Mouse (Mus musculus): ENCODE results near the gene Jag2. TPM values are rescaled to one million over a fixed set of nuclear protein-coding genes. Genes with fewer than 3 reads are reported as not detected.

The Jag2 gene
- polyA plus RNA-seq, 1 experiment from 2014 or later, result 13.0 TPM

DNA sequence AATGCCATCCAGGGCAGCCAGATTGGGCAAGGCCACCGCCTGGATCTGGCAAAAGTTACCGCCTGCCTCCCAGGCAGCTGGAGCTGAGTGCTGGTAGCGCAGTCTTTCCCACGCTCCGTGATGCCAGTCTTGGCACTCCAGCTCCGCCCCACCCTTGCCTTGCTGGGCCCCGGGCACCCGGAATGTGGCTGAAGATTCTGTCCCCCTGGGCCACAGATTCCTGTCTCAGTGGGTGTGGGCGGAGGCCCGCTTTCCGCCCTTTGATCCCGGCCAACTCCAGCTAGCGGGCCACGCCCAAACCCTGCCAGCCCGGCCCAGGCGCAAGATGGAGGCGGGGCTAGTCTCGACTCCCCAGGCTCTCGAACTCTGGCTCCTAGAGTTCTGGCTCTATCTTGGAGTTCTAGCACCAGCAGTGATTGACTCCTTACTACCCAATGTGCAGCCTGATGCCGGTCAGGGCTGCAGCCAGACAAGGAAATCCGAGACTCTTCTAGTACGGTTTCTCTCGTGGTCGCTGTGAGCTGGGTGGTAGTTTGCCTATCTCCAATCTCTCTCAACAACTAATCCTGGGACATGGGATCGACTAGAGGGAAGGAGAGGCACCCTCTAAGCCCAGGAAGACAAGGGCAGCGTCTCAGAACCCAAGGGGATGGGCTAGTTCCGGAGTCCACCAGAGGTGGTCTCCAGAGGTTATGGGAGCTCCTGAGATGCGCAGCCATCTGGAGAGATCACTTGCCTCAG, 53.1 kb downstream of the Jag2 start:
- no peak overlapping the region for H3K9ac ChIP-seq
- peak overlapping the region; percentile 36; the same call in 1 of the 2 replicates for H3K27ac ChIP-seq (replicated peaks)
- WGBS, result 4% methylated on average over 28 of the region's 28 CpGs

GRCm38 (mm10) chr12:112875225-112876013, 54.2 kb downstream of the Jag2 start:
- ATAC-seq (ENCODE audit: insufficient number of reproducible peaks, low FRiP score, low TSS enrichment, low read depth), result peak; percentile 52
- Histone ChIP-seq H3K9ac (no peak overlapping the region), H3K4me3 (replicated peaks) (no peak overlapping the region), H3K4me2 (replicated peaks) (0 out of 2 replicates have a peak overlapping the region, but pooled peaks have one; percentile 75), H3K9me3 (replicated peaks) (no peaks in the 10 kb centered on the region), H3K36me3 (no peaks in the 10 kb centered on the region), H3K27me3 (peaks cover 64% of the 10 kb centered on the region), H3K4me1 (peaks cover 64% of the 10 kb centered on the region), H3K27ac (replicated peaks) (0 out of 2 replicates have a peak overlapping the region, but pooled peaks have one; percentile 36)
- 21% methylated on average over 16 of the region's 16 CpGs for WGBS

More for the DNA sequence above, 53.1 kb downstream of the Jag2 start:
- Histone ChIP-seq H3K4me2 (replicated peaks) (peak overlapping the region; percentile 75), H3K36me3 (no peaks in the 10 kb centered on the region), H3K27me3 (peaks cover 64% of the 10 kb centered on the region), H3K9me3 (replicated peaks) (no peaks in the 10 kb centered on the region), H3K4me1 (peaks cover 61% of the 10 kb centered on the region), H3K4me3 (replicated peaks) (peak overlapping the region; percentile 38)
- ATAC-seq (ENCODE audit: insufficient number of reproducible peaks, low FRiP score, low TSS enrichment, low read depth), result 0 out of 2 replicates have a peak, but pooled peaks have one; percentile 16

- Histone ChIP-seq H3K4me3 (replicated peaks) (peak overlapping the region; percentile 23), H3K9me3 (replicated peaks) (no peaks in the 10 kb centered on the region), H3K9ac (no peak overlapping the region), H3K4me1 (peaks cover 69% of the 10 kb centered on the region), H3K27me3 (peaks cover 64% of the 10 kb centered on the region), H3K27ac (replicated peaks) (no peak overlapping the region), H3K4me2 (replicated peaks) (peak overlapping the region; percentile 38), H3K36me3 (no peaks in the 10 kb centered on the region)
- 12% methylated on average over 22 of the region's 22 CpGs for WGBS
- ATAC-seq (ENCODE audit: insufficient number of reproducible peaks, low FRiP score, low TSS enrichment, low read depth), result no peak
Observed at GRCm38 (mm10) chr12:112874199-112874598, 55.4 kb downstream of the Jag2 start.

DNA sequence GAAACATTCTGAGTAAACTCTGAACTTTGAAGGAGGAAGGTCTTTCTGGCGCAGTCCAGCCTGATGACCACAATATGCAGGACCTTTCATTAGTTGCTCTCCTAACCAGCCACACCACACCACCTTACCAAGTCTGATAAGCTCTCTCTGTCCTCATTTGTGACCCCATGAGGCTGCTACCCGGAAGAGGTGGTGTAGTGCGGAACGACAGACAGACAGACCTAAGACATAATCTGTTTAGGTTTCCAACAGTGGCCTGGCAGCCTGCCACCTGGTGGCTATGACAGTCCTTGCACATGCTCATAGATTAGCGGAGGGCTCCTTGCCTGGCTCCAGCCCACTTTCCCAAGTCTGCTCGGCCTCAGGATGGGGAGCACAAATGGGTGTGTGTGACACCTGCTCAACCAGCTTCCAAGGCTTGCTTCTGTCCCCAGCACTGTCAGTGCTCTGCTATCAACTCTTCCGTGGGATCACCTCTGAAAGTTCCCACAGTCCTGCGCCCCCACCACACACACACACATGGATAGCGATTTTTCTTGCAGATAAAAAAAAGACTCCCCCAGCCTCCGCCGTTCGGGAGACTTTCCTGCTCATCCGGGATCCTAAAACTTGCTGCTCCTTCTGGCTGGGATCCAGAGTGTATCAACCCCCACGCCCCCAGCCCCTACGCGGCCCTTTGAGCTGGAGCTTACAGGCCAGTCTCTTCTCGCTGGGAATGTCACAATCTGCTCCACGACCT, 56.0 kb downstream of the Jag2 start:
- 21% methylated on average over 18 of the region's 18 CpGs for WGBS
- H3K9ac ChIP-seq, result no peak overlapping the region
- peaks cover 63% of the 10 kb centered on the region for H3K27me3 ChIP-seq
- peaks cover 66% of the 10 kb centered on the region for H3K4me1 ChIP-seq
- H3K27ac ChIP-seq (replicated peaks), result no peak overlapping the region
- no peaks in the 10 kb centered on the region for H3K36me3 ChIP-seq
- no peak for ATAC-seq (ENCODE audit: insufficient number of reproducible peaks, low FRiP score, low TSS enrichment, low read depth)
- H3K4me2 ChIP-seq (replicated peaks), result peak overlapping the region; percentile 38
- peak overlapping the region; percentile 23 for H3K4me3 ChIP-seq (replicated peaks)
- no peaks in the 10 kb centered on the region for H3K9me3 ChIP-seq (replicated peaks)

DNA sequence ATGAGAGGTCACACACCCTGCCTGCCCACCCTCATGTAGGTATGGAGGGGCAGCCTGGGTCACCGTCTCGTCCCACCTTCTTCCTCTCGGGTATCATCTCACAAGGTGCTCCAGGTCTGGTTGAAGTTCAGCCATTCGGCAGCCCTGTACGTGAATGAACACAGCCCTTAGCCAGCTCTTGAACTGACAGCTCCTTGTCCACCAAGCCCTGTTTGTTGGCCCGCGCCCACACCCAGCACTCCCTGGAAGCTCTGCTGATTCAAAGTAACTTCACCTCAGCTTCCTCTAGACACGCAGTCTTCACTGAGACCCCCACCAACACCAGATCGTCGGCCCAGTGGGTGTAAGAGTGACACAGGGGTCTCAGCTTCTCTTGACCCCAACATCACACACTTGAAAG, 56.6 kb downstream of the Jag2 start:
- Histone ChIP-seq H3K4me1 (peaks cover 60% of the 10 kb centered on the region), H3K9me3 (replicated peaks) (no peaks in the 10 kb centered on the region), H3K36me3 (no peaks in the 10 kb centered on the region), H3K9ac (no peak overlapping the region), H3K4me3 (replicated peaks) (no peak overlapping the region), H3K4me2 (replicated peaks) (no peak overlapping the region), H3K27me3 (peaks cover 57% of the 10 kb centered on the region), H3K27ac (replicated peaks) (no peak overlapping the region)
- 82% methylated on average over 10 of the region's 10 CpGs for WGBS
- no peak for ATAC-seq (ENCODE audit: insufficient number of reproducible peaks, low FRiP score, low TSS enrichment, low read depth)

DNA sequence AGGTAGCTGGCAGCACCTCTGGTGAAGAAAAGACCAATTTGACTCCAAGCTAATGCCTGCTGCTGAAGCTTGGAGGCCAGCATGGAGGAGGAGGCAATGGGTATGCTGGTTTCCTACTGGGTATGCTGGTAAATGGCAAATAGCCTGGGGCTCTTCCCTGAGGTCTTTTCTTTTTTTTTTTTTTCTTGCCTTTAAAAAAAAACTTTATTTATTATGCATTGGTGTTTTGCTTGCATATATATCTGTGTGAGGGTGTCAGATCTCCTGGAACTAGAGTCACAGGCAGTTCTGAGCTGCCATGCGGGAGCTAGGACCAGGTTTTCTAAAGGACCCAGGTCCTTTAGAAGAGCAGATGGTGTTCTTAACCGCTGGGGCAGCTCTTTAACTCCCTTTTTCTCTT, 58.3 kb downstream of the Jag2 start:
- no peak for ATAC-seq (ENCODE audit: insufficient number of reproducible peaks, low FRiP score, low TSS enrichment, low read depth)
- H3K4me3 ChIP-seq (replicated peaks), result no peak overlapping the region
- H3K27me3 ChIP-seq, result peaks cover 40% of the 10 kb centered on the region
- no peak overlapping the region for H3K27ac ChIP-seq (replicated peaks)
- no peaks in the 10 kb centered on the region for H3K36me3 ChIP-seq
- no peak overlapping the region for H3K4me2 ChIP-seq (replicated peaks)
- peaks cover 47% of the 10 kb centered on the region for H3K4me1 ChIP-seq
- H3K9ac ChIP-seq, result no peak overlapping the region
- WGBS, result 84% methylated on average over 2 of the region's 2 CpGs
- H3K9me3 ChIP-seq (replicated peaks), result no peaks in the 10 kb centered on the region

GRCm38 (mm10) chr12:112870775-112871174, 58.8 kb downstream of the Jag2 start:
- WGBS, result 45% methylated on average over 13 of the region's 13 CpGs
- H3K4me3 ChIP-seq (replicated peaks), result no peak overlapping the region
- H3K36me3 ChIP-seq, result no peaks in the 10 kb centered on the region
- H3K9ac ChIP-seq, result no peak overlapping the region
- H3K9me3 ChIP-seq (replicated peaks), result no peaks in the 10 kb centered on the region
- H3K4me1 ChIP-seq, result peaks cover 43% of the 10 kb centered on the region
- H3K27ac ChIP-seq (replicated peaks), result no peak overlapping the region
- H3K27me3 ChIP-seq, result peaks cover 35% of the 10 kb centered on the region
- no peak for ATAC-seq (ENCODE audit: insufficient number of reproducible peaks, low FRiP score, low TSS enrichment, low read depth)
- no peak overlapping the region for H3K4me2 ChIP-seq (replicated peaks)

GRCm38 (mm10) chr12:112869783-112870204, 59.8 kb downstream of the Jag2 start:
- peaks cover 25% of the 10 kb centered on the region for H3K27me3 ChIP-seq
- H3K9ac ChIP-seq, result no peak overlapping the region
- no peaks in the 10 kb centered on the region for H3K36me3 ChIP-seq
- H3K4me1 ChIP-seq, result peaks cover 37% of the 10 kb centered on the region
- 10% methylated on average over 16 of the region's 16 CpGs for WGBS
- no peak overlapping the region for H3K27ac ChIP-seq (replicated peaks)
- H3K4me3 ChIP-seq (replicated peaks), result no peak overlapping the region
- H3K4me2 ChIP-seq (replicated peaks), result 0 out of 2 replicates have a peak overlapping the region, but pooled peaks have one; percentile 10
- no peaks in the 10 kb centered on the region for H3K9me3 ChIP-seq (replicated peaks)
- ATAC-seq (ENCODE audit: insufficient number of reproducible peaks, low FRiP score, low TSS enrichment, low read depth), result no peak

DNA sequence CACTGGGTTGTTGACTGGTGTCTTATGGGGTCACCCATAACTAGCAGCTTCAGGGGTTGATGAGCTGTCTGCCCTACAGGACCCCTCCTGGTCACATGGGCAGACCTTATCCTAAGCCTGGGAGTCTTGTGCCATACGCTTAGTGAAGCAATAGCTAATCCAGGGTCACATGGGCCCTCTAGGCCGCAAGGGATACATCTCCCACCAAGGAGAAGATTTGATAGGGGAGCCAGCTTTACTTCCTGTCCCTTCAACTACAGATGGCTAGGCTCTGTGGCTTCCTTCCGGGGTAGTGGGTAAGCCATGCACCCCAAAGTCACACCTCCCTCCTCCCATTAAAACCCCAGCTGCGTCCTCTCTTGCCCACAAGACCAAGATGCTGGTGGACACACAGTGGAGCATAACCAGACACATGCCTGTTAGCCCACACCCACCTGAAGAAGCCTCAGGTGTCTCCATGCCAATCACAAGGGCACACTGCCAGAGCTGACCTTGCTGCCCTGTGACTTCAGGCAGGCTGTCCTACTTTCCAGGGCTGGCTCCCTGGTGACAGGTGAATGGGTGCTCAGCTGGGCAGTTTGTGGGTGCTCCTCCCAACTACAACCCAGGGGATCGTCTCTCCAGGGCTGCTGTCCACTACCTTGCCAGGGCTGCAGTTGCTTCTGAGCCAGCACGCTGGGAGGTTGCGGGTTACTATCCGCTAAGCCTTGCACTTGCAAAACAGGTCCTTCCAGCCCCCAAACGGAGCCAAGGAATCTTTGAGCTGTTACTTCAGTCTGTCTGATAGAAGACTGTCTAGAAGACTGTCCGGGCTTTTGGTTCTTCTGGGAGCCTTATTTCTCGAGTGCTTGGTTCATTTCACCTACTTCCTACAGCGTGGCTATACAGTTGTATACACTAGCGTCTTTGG, 61.1 kb downstream of the Jag2 start, which contains the start of gene Gpr132:
TSS of gene Gpr132 (minus strand) at position 51 of the 910 bp plus-strand sequence.
- H3K36me3 ChIP-seq, result no peaks in the 10 kb centered on the region
- no peak within 1 kb of the TSS for H3K27ac ChIP-seq (replicated peaks)
- H3K4me2 ChIP-seq (replicated peaks), result no peak within 1 kb of the TSS
- no peak within 1 kb of the TSS for H3K9ac ChIP-seq
- 56% methylated on average over 13 of the region's 13 CpGs for WGBS
- no peak for ATAC-seq (ENCODE audit: insufficient number of reproducible peaks, low FRiP score, low TSS enrichment, low read depth)
- H3K9me3 ChIP-seq (replicated peaks), result no peaks in the 10 kb centered on the region
- H3K4me1 ChIP-seq, result peaks cover 23% of the 10 kb centered on the region
- peaks cover 11% of the 10 kb centered on the region; the same call in 1 of the 2 replicates for H3K27me3 ChIP-seq
- no peak within 1 kb of the TSS for H3K4me3 ChIP-seq (replicated peaks)

- Histone ChIP-seq H3K4me3 (replicated peaks) (no peak overlapping the region), H3K4me2 (replicated peaks) (no peak overlapping the region), H3K4me1 (peaks cover 19% of the 10 kb centered on the region), H3K27me3 (peaks cover 6% of the 10 kb centered on the region; the same call in 1 of the 2 replicates), H3K9me3 (replicated peaks) (no peaks in the 10 kb centered on the region), H3K36me3 (no peaks in the 10 kb centered on the region), H3K9ac (no peak overlapping the region), H3K27ac (replicated peaks) (no peak overlapping the region)
- WGBS, result 88% methylated on average over 7 of the region's 7 CpGs
- ATAC-seq (ENCODE audit: insufficient number of reproducible peaks, low FRiP score, low TSS enrichment, low read depth), result no peak
Observed at GRCm38 (mm10) chr12:112867106-112867674, 62.4 kb downstream of the Jag2 start.
